Comparison of ENCODE assay signal across 9 mouse cellular contexts in genomic region chr2:19665841-19666240, GRCm38 (mm10). TPM values are rescaled to one million over a fixed set of nuclear protein-coding genes. Genes with fewer than 3 reads are reported as not detected.
A peak's percentile ranks its signal among the peaks of the same experiment; 100 is the strongest.
DNase-seq lines count a peak whose midpoint lies in the region; ATAC-seq and TF ChIP-seq lines count a peak whose summit lies in the region.
"Had no signal": no experiment of that assay in that cellular context is flagged by ENCODE, and none has a peak within 500 bp of the region (broad histone marks: within the 10 kb centered on the region; RNA-seq: fewer than 3 reads in every experiment).

No protein-coding gene starts in this region.

- peaks cover 2% of the 10 kb centered on the region for H3K79me2 ChIP-seq in C2C12 (ENCODE audit: control insufficient read depth, insufficient read depth)

- no peaks in the 10 kb centered on the region for H3K9me3 ChIP-seq in lung, postnatal 0 days (ENCODE audit: low read length)
- H3K9me3 ChIP-seq in hindbrain, embryonic 14.5 days (ENCODE audit: control insufficient read depth, low read length): no peaks in the 10 kb centered on the region
- H3K9me3 ChIP-seq: limb, embryonic 15.5 days had no signal

- H3K4me2 ChIP-seq in lung, postnatal 0 days (replicated peaks; ENCODE audit: low read depth, low read length): no peak overlapping the region
- no peak overlapping the region for H3K4me2 ChIP-seq in hindbrain, embryonic 14.5 days (replicated peaks)
- H3K4me2 ChIP-seq: limb, embryonic 15.5 days had no signal

- TF ChIP-seq EP300 in lung, postnatal 0 days (IDR thresholded peaks at IDR 0.05): no peak

- WGBS in lung, postnatal 0 days: 25% methylated on average over 3 of the region's 3 CpGs
- WGBS in hindbrain, embryonic 14.5 days: 65% methylated on average over 3 of the region's 3 CpGs

- no peaks in the 10 kb centered on the region for H3K36me3 ChIP-seq in C2C12 (ENCODE audit: control insufficient read depth, insufficient read depth)
- no peaks in the 10 kb centered on the region for H3K36me3 ChIP-seq in lung, postnatal 0 days (ENCODE audit: insufficient read depth, low read length)
- no peaks in the 10 kb centered on the region for H3K36me3 ChIP-seq in hindbrain, embryonic 14.5 days (replicated peaks; ENCODE audit: control insufficient read depth, insufficient read depth)
- H3K36me3 ChIP-seq: limb, embryonic 15.5 days had no signal

- ATAC-seq in lung, postnatal 0 days: peak; percentile 80
- no peak for ATAC-seq in hindbrain, embryonic 14.5 days (ENCODE audit: low FRiP score)

- no peak overlapping the region for H3K9ac ChIP-seq in lung, postnatal 0 days (replicated peaks; ENCODE audit: low read depth)
- H3K9ac ChIP-seq in hindbrain, embryonic 14.5 days: no peak overlapping the region
- H3K9ac ChIP-seq: limb, embryonic 15.5 days had no signal

- no peak overlapping the region for H3K27ac ChIP-seq in lung, postnatal 0 days (ENCODE audit: low read length)
- no peak overlapping the region for H3K27ac ChIP-seq in hindbrain, embryonic 14.5 days
- H3K27ac ChIP-seq: limb, embryonic 15.5 days had no signal

- intact Hi-C loops in heart, postnatal 10 days (cut with DNase I): loop anchor here (2.0 kb wide), 1 partner anchor 17 kb away; no protein-coding TSS in a partner anchor

- peaks cover 6% of the 10 kb centered on the region; the same call in 1 of the 2 replicates for H3K4me1 ChIP-seq in lung, postnatal 0 days (ENCODE audit: insufficient read depth, low read depth, low read length)
- no peaks in the 10 kb centered on the region; the same call in 1 of the 2 replicates for H3K4me1 ChIP-seq in hindbrain, embryonic 14.5 days (replicated peaks; ENCODE audit: control insufficient read depth, insufficient read depth, low read length)
- H3K4me1 ChIP-seq: limb, embryonic 15.5 days had no signal

- DNase-seq in embryo, embryonic 10 days (ENCODE audit: low spot score): peak; percentile 61
- DNase-seq in heart, postnatal 10 days: peak; percentile 59 to 60
- DNase-seq in lung, postnatal 0 days (ENCODE audit: low spot score): peak; percentile 83
- DNase-seq in hindbrain, embryonic 14.5 days (ENCODE audit: low spot score): no peak
- no peak for DNase-seq in right cerebral cortex, postnatal 4 days
- DNase-seq in frontal cortex, postnatal 10 days (ENCODE audit: low spot score in 2 of 2): no peak
- DNase-seq in testis, postnatal 14 days (ENCODE audit: low spot score): no peak

- no peak overlapping the region for H3ac ChIP-seq in C2C12 (ENCODE audit: control insufficient read depth, insufficient read length, low read depth)

- H3K27me3 ChIP-seq in C2C12 (ENCODE audit: control insufficient read depth, insufficient read depth, insufficient read length): no peaks in the 10 kb centered on the region
- no peaks in the 10 kb centered on the region for H3K27me3 ChIP-seq in lung, postnatal 0 days (replicated peaks; ENCODE audit: insufficient read depth, low read length)
- no peaks in the 10 kb centered on the region for H3K27me3 ChIP-seq in hindbrain, embryonic 14.5 days (ENCODE audit: control insufficient read depth, insufficient read depth, low read length)
- H3K27me3 ChIP-seq: limb, embryonic 15.5 days had no signal

- TF ChIP-seq CTCF in C2C12 (IDR thresholded peaks at IDR 0.05; ENCODE audit: control insufficient read depth, insufficient read depth, insufficient read length): no peak
- no peak for TF ChIP-seq CTCF in lung, postnatal 0 days (IDR thresholded peaks at IDR 0.05)

- no peak overlapping the region for H3K4me3 ChIP-seq in C2C12 (ENCODE audit: insufficient read depth, poor library complexity, severe bottlenecking)
- no peak overlapping the region for H3K4me3 ChIP-seq in lung, postnatal 0 days (ENCODE audit: low read depth, low read length)
- H3K4me3 ChIP-seq in hindbrain, embryonic 14.5 days (replicated peaks; ENCODE audit: low read length): no peak overlapping the region
- H3K4me3 ChIP-seq: limb, embryonic 15.5 days had no signal

- no peaks in the 10 kb centered on the region for H3K79me3 ChIP-seq in C2C12 (ENCODE audit: low read depth)

TF ChIP-seq in C2C12, 6 proteins besides CTCF, POLR2A, EP300 and RAD21:
- TF ChIP-seq USF1 (IDR thresholded peaks at IDR 0.05; ENCODE audit: low read depth) (peak; percentile 47), FOSL1 (IDR thresholded peaks at IDR 0.05; ENCODE audit: insufficient read depth, low read length, poor library complexity, severe bottlenecking) (no peak), MYOG (IDR thresholded peaks at IDR 0.05; ENCODE audit: control insufficient read depth, extremely low read depth, insufficient read length) (no peak), MYOD1 (IDR thresholded peaks at IDR 0.05; ENCODE audit: control insufficient read depth, insufficient read length, low read depth) (no peak), MAX (IDR thresholded peaks at IDR 0.05) (peak; percentile 62), CEBPB (IDR thresholded peaks at IDR 0.05; ENCODE audit: low read depth) (peak; percentile 24)

RNA-seq across cellular contexts. Expression of gene Otud1, which starts 8.3 kb away (rescaled TPM):
- 1.6 TPM for polyA plus RNA-seq in C2C12 (2012; fragmentation: generic; extraction: Trizol)
- 10 to 100 TPM; 18.9 to 20.1 TPM for total RNA-seq in heart, postnatal 10 days (2021)
- 7.8 and 9.2 TPM in 2 replicates for polyA plus RNA-seq in lung, postnatal 0 days (2015; fragmentation: Nextera tagmentation; extraction: Ambion mirVana)
- polyA plus RNA-seq in hindbrain, embryonic 14.5 days (2014; fragmentation: Nextera tagmentation; extraction: Ambion mirVana): 2.3 and 2.6 TPM in 2 replicates

Comparison
In these comparisons a context has a peak if more than half of its experiments do, and no peak if none do; other contexts are left out.
1. DNase-seq: peak in embryo, embryonic 10 days (single experiment), heart, postnatal 10 days (2 of 2) and lung, postnatal 0 days (single experiment); none in hindbrain, embryonic 14.5 days (single experiment), right cerebral cortex, postnatal 4 days (single experiment), frontal cortex, postnatal 10 days (0 of 2) and testis, postnatal 14 days (single experiment).